22 mouse cellular contexts compared by ENCODE assay signal in the genomic region with DNA sequence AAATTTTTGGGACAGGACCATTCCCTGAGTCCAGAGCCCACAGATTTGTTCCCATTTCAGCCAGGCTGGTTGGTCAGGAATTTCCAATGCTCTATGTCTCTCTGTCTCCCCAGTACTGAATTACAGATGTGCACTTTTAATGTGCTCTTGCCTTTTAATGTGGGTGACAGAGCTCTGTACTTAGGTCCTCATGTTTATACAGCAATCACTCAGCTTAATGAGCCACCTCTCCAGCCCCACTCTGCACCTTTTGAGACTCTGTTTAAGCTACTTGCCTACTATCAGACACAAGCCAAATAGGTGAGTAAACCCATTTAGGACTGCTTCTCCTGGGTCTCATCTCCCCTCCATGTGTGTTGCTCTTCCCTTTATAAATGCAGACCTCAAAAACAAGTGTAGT.
"Had no signal": no experiment of that assay in that cellular context is flagged by ENCODE, and none has a peak within 500 bp of the region (broad histone marks: within the 10 kb centered on the region; RNA-seq: fewer than 3 reads in every experiment).

No protein-coding gene starts in this region.

- H3K9ac ChIP-seq: forebrain, postnatal 0 days; heart, embryonic 13.5 days; heart, embryonic 15.5 days; hindbrain, embryonic 13.5 days; hindbrain, embryonic 15.5 days; limb, embryonic 13.5 days; limb, embryonic 15.5 days; liver, embryonic 14.5 days had no signal

- H3K4me1 ChIP-seq: hindbrain, embryonic 13.5 days; hindbrain, embryonic 15.5 days had no signal

- H3K9me3 ChIP-seq: heart, embryonic 13.5 days; heart, embryonic 15.5 days; hindbrain, embryonic 13.5 days; hindbrain, embryonic 15.5 days; limb, embryonic 13.5 days; limb, embryonic 15.5 days had no signal

- H3K36me3 ChIP-seq: heart, embryonic 13.5 days; heart, embryonic 15.5 days; hindbrain, embryonic 13.5 days; hindbrain, embryonic 15.5 days; limb, embryonic 13.5 days; limb, embryonic 15.5 days had no signal

- H3K27ac ChIP-seq: heart, adult 2 months; heart, embryonic 13.5 days; heart, embryonic 15.5 days; hindbrain, embryonic 13.5 days; hindbrain, embryonic 15.5 days; hindbrain, postnatal 0 days; limb, embryonic 13.5 days; limb, embryonic 15.5 days; liver, embryonic 14.5 days had no signal

- H3K4me2 ChIP-seq: heart, embryonic 11.5 days; heart, embryonic 13.5 days; heart, embryonic 15.5 days; hindbrain, embryonic 13.5 days; hindbrain, embryonic 15.5 days; limb, embryonic 13.5 days; limb, embryonic 15.5 days had no signal

- ATAC-seq: forebrain, postnatal 0 days; hindbrain, postnatal 0 days; intestine, embryonic 16.5 days had no signal

- H3K27me3 ChIP-seq: heart, embryonic 13.5 days; heart, embryonic 15.5 days; hindbrain, embryonic 13.5 days; hindbrain, embryonic 15.5 days; limb, embryonic 13.5 days; limb, embryonic 15.5 days had no signal

- DNase-seq: forebrain, postnatal 0 days; gastrocnemius, postnatal 14 days; gastrocnemius, postnatal 36 days; heart, adult 2 months; heart, postnatal 14 days; heart, postnatal 36 days; kidney, adult 11 months; kidney, adult 2 months; kidney, postnatal 14 days; layer of hippocampus, adult 9-11 months; layer of hippocampus, postnatal 36 days; left cerebral cortex, postnatal 4 days had no signal

- H3K4me3 ChIP-seq: heart, adult 2 months; heart, embryonic 13.5 days; heart, embryonic 15.5 days; hindbrain, embryonic 13.5 days; hindbrain, embryonic 15.5 days; limb, embryonic 13.5 days; limb, embryonic 15.5 days had no signal
